In the genomic region with DNA sequence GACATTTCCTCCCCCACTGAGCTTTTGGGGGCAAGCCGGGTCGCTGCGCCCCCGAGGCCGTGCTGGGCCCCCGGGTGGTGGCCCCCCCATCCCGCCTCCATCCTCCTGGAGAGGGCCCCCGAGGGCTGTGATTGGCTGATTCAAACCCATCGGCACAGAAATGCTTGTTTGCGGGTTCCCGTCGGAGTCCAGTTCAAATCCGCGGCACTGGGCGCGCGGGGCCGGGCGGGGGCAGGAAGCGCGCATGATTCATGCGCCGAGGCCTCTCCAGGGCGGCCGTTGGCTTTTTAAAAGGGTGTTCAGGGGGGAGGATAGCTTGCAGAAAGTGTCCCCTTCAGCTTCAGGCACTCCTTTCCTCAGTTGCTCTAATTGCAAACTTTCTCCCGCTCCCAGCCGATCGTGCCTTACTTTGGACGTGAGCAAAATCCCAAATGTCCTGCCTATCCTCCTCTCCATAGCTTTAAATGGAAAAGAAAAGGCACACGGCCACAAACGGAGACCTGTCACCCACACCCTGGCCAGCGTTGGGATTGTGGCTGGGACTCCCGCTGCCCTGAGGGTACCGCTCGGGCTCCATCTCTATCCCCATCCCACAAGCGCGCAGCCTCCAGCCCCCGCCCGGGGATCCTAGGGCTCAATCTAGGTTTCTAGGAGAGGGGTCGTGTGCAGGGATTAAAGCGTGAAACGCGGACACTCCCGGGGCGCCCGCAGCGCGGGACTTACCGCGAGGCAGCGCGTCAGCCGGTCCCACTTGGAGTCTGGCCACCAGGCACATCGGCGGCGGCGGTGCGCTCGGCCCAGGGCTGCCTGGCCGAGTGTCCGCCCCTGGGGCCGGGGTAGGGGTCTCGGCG, we compare ENCODE assay signal across 9 mouse cellular contexts. TPM values are rescaled to one million over a fixed set of nuclear protein-coding genes. Genes with fewer than 3 reads are reported as not detected.
DNase-seq lines count a peak whose midpoint lies in the region; ATAC-seq and TF ChIP-seq lines count a peak whose summit lies in the region.
"Had no signal": no experiment of that assay in that cellular context is flagged by ENCODE, and none has a peak within 500 bp of the region (broad histone marks: within the 10 kb centered on the region; RNA-seq: fewer than 3 reads in every experiment).

A gene (minus strand): TSS at position 809 of the 851 bp plus-strand sequence.

- H3K9me3 ChIP-seq in intestine, embryonic 14.5 days (ENCODE audit: control insufficient read depth, low read length) = no peaks in the 10 kb centered on the region

- H3K27ac ChIP-seq in bone marrow, adult 2 months (ENCODE audit: control insufficient read depth, insufficient read depth, low read depth, low read length, poor library complexity) = peak within 1 kb of the TSS; percentile 50; the same call in 1 of the 2 replicates
- peak within 1 kb of the TSS; percentile 27; the same call in 1 of the 2 replicates for H3K27ac ChIP-seq in intestine, embryonic 14.5 days (ENCODE audit: low read depth)

- TF ChIP-seq POLR2A in bone marrow, adult 2 months (IDR thresholded peaks at IDR 0.05; ENCODE audit: borderline replicate concordance, control insufficient read depth, low read depth, low read length) = no peak; the same call in 1 of the 2 replicates

- H3K4me2 ChIP-seq in intestine, embryonic 14.5 days (ENCODE audit: low read length) = peak within 1 kb of the TSS; percentile 65

- TF ChIP-seq CTCF in bone marrow, adult 2 months (IDR thresholded peaks at IDR 0.05; ENCODE audit: control insufficient read depth, insufficient read depth, low read length) = no peak

- peaks cover 17% of the 10 kb centered on the region; the same call in 1 of the 2 replicates for H3K27me3 ChIP-seq in intestine, embryonic 14.5 days (replicated peaks; ENCODE audit: control insufficient read depth, insufficient read depth, low read length)

- DNase-seq in cerebellum, postnatal 10 days = peak; percentile 40 to 45
- DNase-seq in cerebellum, adult 9-10 months = no peak
- no peak for DNase-seq in gonadal fat pad, adult 2 months (ENCODE audit: low read depth)
- DNase-seq in intestine, embryonic 14.5 days (ENCODE audit: low spot score) = peak; percentile 74
- peak; percentile 65 to 72 for DNase-seq in lung, postnatal 4 days
- peak; percentile 45 to 65 for DNase-seq in spleen, postnatal 10 days (ENCODE audit: low spot score in 2 of 2)
- no peak for DNase-seq in layer of hippocampus, adult 11-12 months (ENCODE audit: low spot score)

- H3K4me3 ChIP-seq in bone marrow, adult 2 months (replicated peaks; ENCODE audit: control insufficient read depth, low read depth, low read length) = peak within 1 kb of the TSS; percentile 78
- peak within 1 kb of the TSS; percentile 45 for H3K4me3 ChIP-seq in intestine, embryonic 14.5 days (ENCODE audit: low read depth, low read length)

- no peaks in the 10 kb centered on the region for H3K36me3 ChIP-seq in intestine, embryonic 14.5 days (ENCODE audit: control insufficient read depth, insufficient read depth, low read length)

- 1% methylated on average over 63 of the region's 64 CpGs for WGBS in bone marrow, adult 2 months
- under 1% methylated on average over 63 of the region's 64 CpGs for WGBS in intestine, embryonic 14.5 days

- peak; percentile 49 for ATAC-seq in intestine, embryonic 14.5 days (replicated peaks; ENCODE audit: low FRiP score, low TSS enrichment, low read depth)
- ATAC-seq: Patski had no signal

- H3K4me1 ChIP-seq in bone marrow, adult 2 months (ENCODE audit: control insufficient read depth, insufficient read depth, low read length) = no peaks in the 10 kb centered on the region; the same call in 1 of the 2 replicates
- peaks cover 6% of the 10 kb centered on the region; the same call in 1 of the 2 replicates for H3K4me1 ChIP-seq in intestine, embryonic 14.5 days (replicated peaks; ENCODE audit: control insufficient read depth, insufficient read depth, low read length)

- peak within 1 kb of the TSS; percentile 42 for H3K9ac ChIP-seq in intestine, embryonic 14.5 days (ENCODE audit: low read length)

RNA-seq across cellular contexts. Expression of the gene that starts here (rescaled TPM):
- polyA plus RNA-seq in bone marrow, adult 2 months (2011; ENCODE audit: insufficient read depth, insufficient read length, low replicate concordance, missing spikeins) = 2.5 and 7.1 TPM in 2 replicates
- 10.5 and 15.8 TPM in 2 replicates for polyA plus RNA-seq in gonadal fat pad, adult 2 months (2012; rRNA removed)
- 7.8 and 8.3 TPM in 2 replicates for polyA plus RNA-seq in intestine, embryonic 14.5 days (2014; fragmentation: Nextera tagmentation; extraction: Ambion mirVana)

Comparison
In these comparisons a context has a peak if more than half of its experiments do, and no peak if none do; other contexts are left out.
1. DNase-seq: peak in cerebellum, postnatal 10 days (2 of 2), intestine, embryonic 14.5 days (single experiment), lung, postnatal 4 days (2 of 2) and spleen, postnatal 10 days (2 of 2); none in cerebellum, adult 9-10 months (single experiment), gonadal fat pad, adult 2 months (single experiment) and layer of hippocampus, adult 11-12 months (single experiment).